Mouse (Mus musculus): ENCODE data around the gene Kifap3. TPM values are rescaled to one million over a fixed set of nuclear protein-coding genes. Genes with fewer than 3 reads are reported as not detected.

Kifap3 gene
- polyA plus RNA-seq, 1 experiment, result 0.06 TPM

DNA sequence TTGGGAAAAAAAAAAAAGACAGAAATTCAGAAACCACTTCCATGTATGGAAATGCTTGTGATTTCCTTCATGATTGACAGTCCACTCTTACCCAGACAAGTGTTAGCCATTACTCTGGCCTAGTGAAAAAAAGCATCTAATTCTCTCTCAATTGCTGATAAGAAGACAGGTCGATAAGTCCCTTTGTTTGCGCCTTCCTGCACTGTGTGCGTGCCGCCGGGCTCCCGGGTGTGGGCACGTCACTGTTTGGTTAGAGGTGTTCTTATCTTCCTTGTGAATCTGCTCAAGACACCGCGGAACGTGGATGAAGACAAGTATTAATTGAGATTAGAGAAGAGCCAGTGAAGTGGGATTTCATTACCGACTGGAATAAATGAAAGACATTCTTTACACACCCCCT is 129.0 kb downstream of the Kifap3 start:
- no peaks in the 10 kb centered on the region for H3K9me3 ChIP-seq (ENCODE audit: control insufficient read depth, low read length)
- no peaks in the 10 kb centered on the region for H3K27me3 ChIP-seq (ENCODE audit: control insufficient read depth)
- H3K4me3 ChIP-seq (replicated peaks), result no peak overlapping the region
- TF ChIP-seq GATA1 (IDR thresholded peaks at IDR 0.05; ENCODE audit: low read length), result 0 out of 2 replicates have a peak, but pooled peaks have one; percentile 29
- TF ChIP-seq TAL1 (IDR thresholded peaks at IDR 0.05; ENCODE audit: low read length), result no peak
- H3K4me1 ChIP-seq (ENCODE audit: control insufficient read depth), result no peaks in the 10 kb centered on the region
- H3K36me3 ChIP-seq (ENCODE audit: control insufficient read depth), result no peaks in the 10 kb centered on the region

- H3K4me3 ChIP-seq (replicated peaks), result no peak overlapping the region
- no peak for TF ChIP-seq GATA1 (IDR thresholded peaks at IDR 0.05; ENCODE audit: low read length)
- TF ChIP-seq TAL1 (IDR thresholded peaks at IDR 0.05; ENCODE audit: low read length), result no peak
- no peaks in the 10 kb centered on the region for H3K27me3 ChIP-seq (ENCODE audit: control insufficient read depth)
- no peaks in the 10 kb centered on the region for H3K36me3 ChIP-seq (ENCODE audit: control insufficient read depth)
- H3K4me1 ChIP-seq (ENCODE audit: control insufficient read depth), result no peaks in the 10 kb centered on the region
- H3K9me3 ChIP-seq (ENCODE audit: control insufficient read depth, low read length), result no peaks in the 10 kb centered on the region
Measured at GRCm38 (mm10) chr1:163910343-163910742, 131.0 kb downstream of the Kifap3 start.

GRCm38 (mm10) chr1:163910785-163911184 is 131.4 kb downstream of the Kifap3 start:
- no peaks in the 10 kb centered on the region for H3K4me1 ChIP-seq (ENCODE audit: control insufficient read depth)
- H3K9me3 ChIP-seq (ENCODE audit: control insufficient read depth, low read length), result no peaks in the 10 kb centered on the region
- no peak for TF ChIP-seq GATA1 (IDR thresholded peaks at IDR 0.05; ENCODE audit: low read length)
- no peak for TF ChIP-seq TAL1 (IDR thresholded peaks at IDR 0.05; ENCODE audit: low read length)
- H3K4me3 ChIP-seq (replicated peaks), result no peak overlapping the region
- H3K36me3 ChIP-seq (ENCODE audit: control insufficient read depth), result no peaks in the 10 kb centered on the region
- no peaks in the 10 kb centered on the region for H3K27me3 ChIP-seq (ENCODE audit: control insufficient read depth)

DNA sequence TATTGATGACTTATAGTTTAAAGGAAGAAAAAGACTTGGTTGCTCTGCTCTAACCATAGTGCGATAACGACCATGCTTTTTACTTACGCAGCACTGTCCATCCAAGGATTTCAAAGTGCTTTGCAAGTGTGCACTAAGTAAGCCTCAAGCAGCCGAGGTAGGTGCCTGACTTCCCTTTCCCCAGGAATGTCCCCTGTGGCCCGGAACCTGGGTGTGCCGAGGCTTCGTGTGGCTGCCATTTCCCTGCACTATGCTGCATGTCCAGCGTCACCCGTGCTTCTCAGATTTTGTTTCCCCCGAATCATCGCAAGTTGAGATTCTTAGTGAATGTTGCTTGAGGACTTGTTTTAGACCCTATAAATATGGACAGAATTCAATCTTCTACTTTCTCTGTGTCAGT is 132.6 kb downstream of the Kifap3 start:
- no peak overlapping the region for H3K4me3 ChIP-seq (replicated peaks)
- H3K9me3 ChIP-seq (ENCODE audit: control insufficient read depth, low read length), result no peaks in the 10 kb centered on the region
- H3K4me1 ChIP-seq (ENCODE audit: control insufficient read depth), result no peaks in the 10 kb centered on the region
- no peaks in the 10 kb centered on the region for H3K36me3 ChIP-seq (ENCODE audit: control insufficient read depth)
- TF ChIP-seq TAL1 (IDR thresholded peaks at IDR 0.05; ENCODE audit: low read length), result no peak
- no peak for TF ChIP-seq GATA1 (IDR thresholded peaks at IDR 0.05; ENCODE audit: low read length)
- H3K27me3 ChIP-seq (ENCODE audit: control insufficient read depth), result no peaks in the 10 kb centered on the region

GRCm38 (mm10) chr1:163917349-163918160 is 138.2 kb downstream of the Kifap3 start:
- H3K27me3 ChIP-seq (ENCODE audit: control insufficient read depth), result no peaks in the 10 kb centered on the region
- no peak for TF ChIP-seq TAL1 (IDR thresholded peaks at IDR 0.05; ENCODE audit: low read length)
- TF ChIP-seq GATA1 (IDR thresholded peaks at IDR 0.05; ENCODE audit: low read length), result no peak
- no peak overlapping the region for H3K4me3 ChIP-seq (replicated peaks)
- H3K4me1 ChIP-seq (ENCODE audit: control insufficient read depth), result no peaks in the 10 kb centered on the region
- no peaks in the 10 kb centered on the region for H3K9me3 ChIP-seq (ENCODE audit: control insufficient read depth, low read length)
- no peaks in the 10 kb centered on the region for H3K36me3 ChIP-seq (ENCODE audit: control insufficient read depth)

- no peak overlapping the region for H3K4me3 ChIP-seq (replicated peaks)
- no peaks in the 10 kb centered on the region for H3K27me3 ChIP-seq (ENCODE audit: control insufficient read depth)
- H3K4me1 ChIP-seq (ENCODE audit: control insufficient read depth), result peaks cover 8% of the 10 kb centered on the region
- no peak for TF ChIP-seq GATA1 (IDR thresholded peaks at IDR 0.05; ENCODE audit: low read length)
- TF ChIP-seq TAL1 (IDR thresholded peaks at IDR 0.05; ENCODE audit: low read length), result no peak
- no peaks in the 10 kb centered on the region for H3K36me3 ChIP-seq (ENCODE audit: control insufficient read depth)
- no peaks in the 10 kb centered on the region for H3K9me3 ChIP-seq (ENCODE audit: control insufficient read depth, low read length)
Measured at GRCm38 (mm10) chr1:163924093-163924492, 144.7 kb downstream of the Kifap3 start.

- TF ChIP-seq TAL1 (IDR thresholded peaks at IDR 0.05; ENCODE audit: low read length) (no peak), GATA1 (IDR thresholded peaks at IDR 0.05; ENCODE audit: low read length) (no peak)
- no peaks in the 10 kb centered on the region for H3K27me3 ChIP-seq (ENCODE audit: control insufficient read depth)
- peak within 1 kb of the TSS; percentile 92 for H3K4me3 ChIP-seq (replicated peaks)
- H3K36me3 ChIP-seq (ENCODE audit: control insufficient read depth), result peaks cover 16% of the 10 kb centered on the region
- H3K9me3 ChIP-seq (ENCODE audit: control insufficient read depth, low read length), result no peaks in the 10 kb centered on the region
- peaks cover 35% of the 10 kb centered on the region for H3K4me1 ChIP-seq (ENCODE audit: control insufficient read depth)
Measured at GRCm38 (mm10) chr1:163928846-163929245, 149.5 kb downstream of the Kifap3 start, which contains the start of gene Scyl3. Scyl3 (plus strand) TSS chr1:163929100.

- Histone ChIP-seq H3K27me3 (ENCODE audit: control insufficient read depth) (no peaks in the 10 kb centered on the region), H3K4me1 (ENCODE audit: control insufficient read depth) (peaks cover 35% of the 10 kb centered on the region), H3K4me3 (replicated peaks) (peak overlapping the region; percentile 92), H3K9me3 (ENCODE audit: control insufficient read depth, low read length) (no peaks in the 10 kb centered on the region), H3K36me3 (ENCODE audit: control insufficient read depth) (peaks cover 26% of the 10 kb centered on the region)
- no peak for TF ChIP-seq GATA1 (IDR thresholded peaks at IDR 0.05; ENCODE audit: low read length)
- no peak for TF ChIP-seq TAL1 (IDR thresholded peaks at IDR 0.05; ENCODE audit: low read length)
Measured at GRCm38 (mm10) chr1:163929636-163930457, 150.5 kb downstream of the Kifap3 start.

DNA sequence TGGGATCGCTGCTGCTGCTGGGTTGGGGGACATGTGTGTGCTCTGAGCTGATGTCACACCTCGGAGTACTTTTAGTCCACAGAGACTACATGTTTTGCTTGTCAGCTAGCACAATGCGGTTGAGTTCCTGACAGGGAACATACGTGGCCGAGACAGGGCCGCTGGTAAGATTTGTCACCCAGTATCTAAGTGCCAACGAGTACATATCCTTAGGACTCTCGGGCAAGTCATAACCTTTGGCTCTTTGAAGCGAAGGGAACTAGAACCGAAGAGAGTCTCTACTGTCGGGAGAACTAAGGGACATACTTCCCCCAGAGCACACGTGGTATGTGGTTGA is 151.0 kb downstream of the Kifap3 start:
- Histone ChIP-seq H3K4me3 (replicated peaks) (peak overlapping the region; percentile 92), H3K36me3 (ENCODE audit: control insufficient read depth) (peaks cover 32% of the 10 kb centered on the region), H3K4me1 (ENCODE audit: control insufficient read depth) (peaks cover 35% of the 10 kb centered on the region), H3K9me3 (ENCODE audit: control insufficient read depth, low read length) (no peaks in the 10 kb centered on the region), H3K27me3 (ENCODE audit: control insufficient read depth) (no peaks in the 10 kb centered on the region)
- no peak for TF ChIP-seq TAL1 (IDR thresholded peaks at IDR 0.05; ENCODE audit: low read length)
- TF ChIP-seq GATA1 (IDR thresholded peaks at IDR 0.05; ENCODE audit: low read length), result no peak

Measured in erythroblast, embryonic 14.5 days (primary cell).